Mouse (Mus musculus): ENCODE data around the gene Bax.

- TF ChIP-seq ZNF384 (IDR thresholded peaks at IDR 0.05; ENCODE audit: low read depth, low read length) (no peak), POLR2A (IDR thresholded peaks at IDR 0.05; ENCODE audit: low read depth, low read length) (no peak), RAD21 (IDR thresholded peaks at IDR 0.05; ENCODE audit: low read depth, low read length) (no peak)
Measured at GRCm38 (mm10) chr7:45478774-45479173, 12.1 kb upstream of the Bax start.
